Mouse (Mus musculus) heart, adult 2 months (tissue): ENCODE results near the gene Uty.

ENCODE experiments used
- EP300 ChIP-seq: fragments of 200-500 bp; IDR thresholded peaks from 2 replicates; pipeline ENCODE4 v1.6.1; 2011; ENCODE audit warnings: low read depth, low read length, control low read depth; ENCODE audit not compliant: insufficient read depth
- POLR2A ChIP-seq: fragments of 200-500 bp; IDR thresholded peaks from 2 replicates; pipeline ENCODE4 v1.6.1; 2011; ENCODE audit warnings: mild to moderate bottlenecking, low read depth, low read length, control low read depth; ENCODE audit not compliant: insufficient read depth

DNA sequence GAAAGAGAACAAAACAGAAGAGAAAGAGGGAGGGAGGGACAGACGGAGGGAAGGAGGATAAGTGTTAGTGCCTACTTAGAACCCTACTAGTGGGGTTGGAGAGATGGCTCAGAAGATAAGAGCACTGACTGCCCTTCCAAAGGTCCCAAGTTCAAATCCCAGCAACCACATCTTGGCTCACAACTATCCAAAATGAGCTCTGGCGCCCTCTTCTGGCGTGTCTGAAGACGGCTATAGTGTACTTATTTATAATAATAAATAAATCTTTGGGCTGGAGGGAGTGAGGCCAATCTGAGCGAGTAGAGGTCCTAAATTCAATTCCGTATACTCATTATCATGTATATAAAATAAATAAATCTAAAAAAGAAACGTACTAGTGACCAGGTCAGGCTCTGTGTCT is 25.6 kb downstream of the Uty start:
- TF ChIP-seq POLR2A (no peak), EP300 (no peak)
